ENCODE assay signal across 7 mouse cellular contexts in the genomic region with DNA sequence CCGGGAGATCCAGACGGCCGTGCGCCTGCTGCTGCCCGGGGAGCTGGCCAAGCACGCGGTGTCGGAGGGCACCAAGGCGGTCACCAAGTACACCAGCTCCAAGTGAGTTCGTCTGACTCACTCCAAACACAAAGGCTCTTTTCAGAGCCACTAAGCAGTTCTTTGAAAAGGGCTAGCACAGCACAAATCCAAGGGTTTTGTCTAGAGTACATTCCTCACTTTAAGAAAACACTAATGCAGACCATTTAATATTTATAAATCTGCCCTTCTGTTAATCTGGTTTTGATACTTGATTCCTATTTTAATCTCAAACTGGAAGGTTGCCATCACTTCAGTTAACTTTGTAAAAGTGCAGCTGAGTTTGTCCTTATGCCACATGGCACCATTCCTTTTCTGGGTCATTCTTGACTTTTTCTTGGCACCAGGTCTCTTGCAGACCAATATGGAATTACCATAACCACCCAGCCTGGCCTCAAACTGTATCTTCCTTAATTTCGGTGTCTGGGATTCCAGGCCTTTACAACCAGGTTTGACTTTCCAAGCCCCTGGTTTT. TPM values are rescaled to one million over a fixed set of nuclear protein-coding genes. Genes with fewer than 3 reads are reported as not detected.
DNase-seq lines count a peak whose midpoint lies in the region; ATAC-seq and TF ChIP-seq lines count a peak whose summit lies in the region.

No protein-coding gene starts in this region.

- TF ChIP-seq CTCF in thymus, adult 2 months (IDR thresholded peaks at IDR 0.05; ENCODE audit: borderline replicate concordance, control insufficient read depth, extremely low read depth, insufficient read depth, low read length, poor library complexity): no peak
- TF ChIP-seq CTCF in intestine, postnatal 0 days (IDR thresholded peaks at IDR 0.05; ENCODE audit: low read depth): no peak

- H3K4me2 ChIP-seq in embryonic facial prominence, embryonic 11.5 days (ENCODE audit: low read depth, low read length): peak overlapping the region; percentile 42
- peak overlapping the region; percentile 68 for H3K4me2 ChIP-seq in intestine, postnatal 0 days (replicated peaks; ENCODE audit: low read depth)
- H3K4me2 ChIP-seq in neural tube, embryonic 14.5 days (ENCODE audit: low read depth, low read length): peak overlapping the region; percentile 54

- H3K9ac ChIP-seq in embryonic facial prominence, embryonic 11.5 days (replicated peaks; ENCODE audit: low read length): peak overlapping the region; percentile 63
- no peak overlapping the region for H3K9ac ChIP-seq in intestine, postnatal 0 days (ENCODE audit: low read depth, low read length)
- peak overlapping the region; percentile 41; the same call in 1 of the 2 replicates for H3K9ac ChIP-seq in neural tube, embryonic 14.5 days (replicated peaks; ENCODE audit: low read depth, low read length)

- peaks cover 5% of the 10 kb centered on the region for H3K4me1 ChIP-seq in thymus, adult 2 months (replicated peaks; ENCODE audit: control insufficient read depth, insufficient read depth, low read length)
- H3K4me1 ChIP-seq in embryonic facial prominence, embryonic 11.5 days (ENCODE audit: control insufficient read depth, insufficient read depth, low read length): no peaks in the 10 kb centered on the region
- H3K4me1 ChIP-seq in intestine, postnatal 0 days (replicated peaks; ENCODE audit: control insufficient read depth, insufficient read depth, low read length): 0 out of 2 replicates have a peak, but pooled peaks cover 4% of the 10 kb centered on the region
- peaks cover 17% of the 10 kb centered on the region for H3K4me1 ChIP-seq in neural tube, embryonic 14.5 days (ENCODE audit: control insufficient read depth, insufficient read depth, low read length)

- TF ChIP-seq POLR2A in thymus, adult 2 months (IDR thresholded peaks at IDR 0.05; ENCODE audit: control insufficient read depth, extremely low read depth, insufficient read depth, low read length, poor library complexity): peak; percentile 5; the same call in 1 of the 2 replicates

- no peaks in the 10 kb centered on the region for H3K36me3 ChIP-seq in thymus, adult 2 months (ENCODE audit: control insufficient read depth, insufficient read depth, low read length)
- no peaks in the 10 kb centered on the region for H3K36me3 ChIP-seq in embryonic facial prominence, embryonic 11.5 days (replicated peaks; ENCODE audit: control insufficient read depth, insufficient read depth, low read depth, low read length)
- no peaks in the 10 kb centered on the region for H3K36me3 ChIP-seq in intestine, postnatal 0 days (ENCODE audit: control insufficient read depth, insufficient read depth)
- H3K36me3 ChIP-seq in neural tube, embryonic 14.5 days (ENCODE audit: control insufficient read depth, insufficient read depth, low read length): no peaks in the 10 kb centered on the region

- 7% methylated on average over 11 of the region's 11 CpGs for WGBS in thymus, adult 2 months
- 3% methylated on average over 11 of the region's 11 CpGs for WGBS in embryonic facial prominence, embryonic 11.5 days
- 7% methylated on average over 10 of the region's 11 CpGs for WGBS in intestine, postnatal 0 days
- WGBS in neural tube, embryonic 14.5 days: 2% methylated on average over 9 of the region's 11 CpGs

- peak overlapping the region; percentile 63 for H3K27ac ChIP-seq in thymus, adult 2 months (ENCODE audit: control insufficient read depth, insufficient read depth, low read length)
- H3K27ac ChIP-seq in embryonic facial prominence, embryonic 11.5 days (replicated peaks; ENCODE audit: low read depth, low read length): peak overlapping the region; percentile 86
- H3K27ac ChIP-seq in intestine, postnatal 0 days (ENCODE audit: low read depth, low read length): no peak overlapping the region
- peak overlapping the region; percentile 73; the same call in 1 of the 2 replicates for H3K27ac ChIP-seq in neural tube, embryonic 14.5 days (ENCODE audit: low read depth, low read length)

- no peak for DNase-seq in thymus, adult 2 months
- DNase-seq in thymus, postnatal 25 days: no peak
- peak; percentile 70 for DNase-seq in embryonic facial prominence, embryonic 11.5 days (ENCODE audit: low spot score)
- DNase-seq in left cerebral cortex, postnatal 25 days (ENCODE audit: low spot score in 2 of 2): no peak
- DNase-seq in urinary bladder, postnatal 36 days (ENCODE audit: low spot score in 2 of 2): no peak

- intact Hi-C loops in left cerebral cortex, postnatal 25 days (cut with DNase I): no loop called here

- ATAC-seq in embryonic facial prominence, embryonic 11.5 days (replicated peaks; ENCODE audit: insufficient number of reproducible peaks, low FRiP score, low TSS enrichment, low read depth): peak; percentile 5; the same call in 1 of the 2 replicates
- peak; percentile 14; the same call in 1 of the 2 replicates for ATAC-seq in intestine, postnatal 0 days
- peak; percentile 29 for ATAC-seq in neural tube, embryonic 14.5 days (ENCODE audit: low read depth)

- H3K9me3 ChIP-seq in embryonic facial prominence, embryonic 11.5 days (replicated peaks; ENCODE audit: control insufficient read depth, low read length): no peaks in the 10 kb centered on the region
- no peaks in the 10 kb centered on the region for H3K9me3 ChIP-seq in intestine, postnatal 0 days (ENCODE audit: control insufficient read depth)
- no peaks in the 10 kb centered on the region for H3K9me3 ChIP-seq in neural tube, embryonic 14.5 days (ENCODE audit: control insufficient read depth, low read length)

- peak overlapping the region; percentile 52 for H3K4me3 ChIP-seq in thymus, adult 2 months (ENCODE audit: control insufficient read depth, insufficient read depth, low read length)
- peak overlapping the region; percentile 33 for H3K4me3 ChIP-seq in embryonic facial prominence, embryonic 11.5 days (ENCODE audit: low read depth, low read length)
- peak overlapping the region; percentile 36 for H3K4me3 ChIP-seq in intestine, postnatal 0 days (ENCODE audit: low read depth, low read length)
- H3K4me3 ChIP-seq in neural tube, embryonic 14.5 days (ENCODE audit: low read depth, low read length): peak overlapping the region; percentile 37

- H3K27me3 ChIP-seq in thymus, adult 2 months (ENCODE audit: control insufficient read depth, insufficient read depth, low read length): no peaks in the 10 kb centered on the region
- H3K27me3 ChIP-seq in embryonic facial prominence, embryonic 11.5 days (ENCODE audit: control insufficient read depth, insufficient read depth, low read length): no peaks in the 10 kb centered on the region
- no peaks in the 10 kb centered on the region for H3K27me3 ChIP-seq in intestine, postnatal 0 days (replicated peaks; ENCODE audit: control insufficient read depth, insufficient read depth, low read length)
- no peaks in the 10 kb centered on the region for H3K27me3 ChIP-seq in neural tube, embryonic 14.5 days (ENCODE audit: control insufficient read depth, insufficient read depth, low read length)

RNA-seq across cellular contexts. Expression of gene Hist1h2bm, which starts 0.6 kb away (rescaled TPM):
- 76.1 and 110 TPM in 2 replicates for polyA plus RNA-seq in thymus, adult 2 months (2012; rRNA removed)
- polyA plus RNA-seq in embryonic facial prominence, embryonic 11.5 days (2014; fragmentation: Nextera tagmentation; extraction: Ambion mirVana): 6.3 and 6.4 TPM in 2 replicates
- 0.51 and 0.76 TPM in 2 replicates for polyA plus RNA-seq in intestine, postnatal 0 days (2015; fragmentation: Nextera tagmentation; extraction: Ambion mirVana)
- 0.82 TPM in 1 of 2 replicates, not detected in the other for polyA plus RNA-seq in neural tube, embryonic 14.5 days (2014; fragmentation: Nextera tagmentation; extraction: Ambion mirVana)
- total RNA-seq in left cerebral cortex, postnatal 25 days (2021): 1 to 10 TPM; 3.8 to 4.5 TPM

RNA-seq across cellular contexts. Expression of gene Hist1h3h, which starts 5.0 kb away (rescaled TPM):
- polyA plus RNA-seq in thymus, adult 2 months (2012; rRNA removed): 670 and 733 TPM in 2 replicates
- 9.7 and 14.7 TPM in 2 replicates for polyA plus RNA-seq in embryonic facial prominence, embryonic 11.5 days (2014; fragmentation: Nextera tagmentation; extraction: Ambion mirVana)
- 2.4 and 2.9 TPM in 2 replicates for polyA plus RNA-seq in intestine, postnatal 0 days (2015; fragmentation: Nextera tagmentation; extraction: Ambion mirVana)
- 0.79 and 2.4 TPM in 2 replicates for polyA plus RNA-seq in neural tube, embryonic 14.5 days (2014; fragmentation: Nextera tagmentation; extraction: Ambion mirVana)
- total RNA-seq in left cerebral cortex, postnatal 25 days (2021): 10 to 100 TPM; 58.0 to 64.8 TPM

RNA-seq across cellular contexts. Expression of gene Hist1h2ai, which starts 6.2 kb away (rescaled TPM):
- 227 and 343 TPM in 2 replicates for polyA plus RNA-seq in thymus, adult 2 months (2012; rRNA removed)
- 26.6 and 30.4 TPM in 2 replicates for polyA plus RNA-seq in embryonic facial prominence, embryonic 11.5 days (2014; fragmentation: Nextera tagmentation; extraction: Ambion mirVana)
- 6.1 and 12.0 TPM in 2 replicates for polyA plus RNA-seq in intestine, postnatal 0 days (2015; fragmentation: Nextera tagmentation; extraction: Ambion mirVana)
- 7.0 and 9.4 TPM in 2 replicates for polyA plus RNA-seq in neural tube, embryonic 14.5 days (2014; fragmentation: Nextera tagmentation; extraction: Ambion mirVana)
- 10 to 100 TPM; 19.5 to 32.4 TPM for total RNA-seq in left cerebral cortex, postnatal 25 days (2021)

RNA-seq across cellular contexts. Expression of gene Hist1h2bl, which starts 6.5 kb away (rescaled TPM):
- polyA plus RNA-seq in thymus, adult 2 months (2012; rRNA removed): 118 and 183 TPM in 2 replicates
- polyA plus RNA-seq in embryonic facial prominence, embryonic 11.5 days (2014; fragmentation: Nextera tagmentation; extraction: Ambion mirVana): 4.6 TPM in 2 replicates
- 1.9 TPM in 1 of 2 replicates, not detected in the other for polyA plus RNA-seq in intestine, postnatal 0 days (2015; fragmentation: Nextera tagmentation; extraction: Ambion mirVana)
- polyA plus RNA-seq in neural tube, embryonic 14.5 days (2014; fragmentation: Nextera tagmentation; extraction: Ambion mirVana): 1.5 TPM in 1 of 2 replicates, not detected in the other
- 10 to 100 TPM; 31.3 to 46.4 TPM for total RNA-seq in left cerebral cortex, postnatal 25 days (2021)

RNA-seq across cellular contexts. Expression of gene Hist1h4j, which starts 12.4 kb away (rescaled TPM):
- 60.3 and 64.6 TPM in 2 replicates for polyA plus RNA-seq in thymus, adult 2 months (2012; rRNA removed)
- polyA plus RNA-seq in embryonic facial prominence, embryonic 11.5 days (2014; fragmentation: Nextera tagmentation; extraction: Ambion mirVana): 1.4 and 2.7 TPM in 2 replicates
- polyA plus RNA-seq in intestine, postnatal 0 days (2015; fragmentation: Nextera tagmentation; extraction: Ambion mirVana): 0.40 and 0.42 TPM in 2 replicates
- polyA plus RNA-seq in neural tube, embryonic 14.5 days (2014; fragmentation: Nextera tagmentation; extraction: Ambion mirVana): 0.37 and 0.75 TPM in 2 replicates
- total RNA-seq in left cerebral cortex, postnatal 25 days (2021): 10 to 100 TPM; 18.4 to 22.2 TPM

Comparison
In these comparisons a context has a peak if more than half of its experiments do, and no peak if none do; other contexts are left out.
1. RNA of gene Hist1h2bm, which starts 0.6 kb away (polyA plus RNA-seq): 76.1 to 110 TPM in thymus, adult 2 months; 6.3 to 6.4 TPM in embryonic facial prominence, embryonic 11.5 days, 0.82 TPM in neural tube, embryonic 14.5 days and 0.51 to 0.76 TPM in intestine, postnatal 0 days; every median in the first group is over 10 times any median in the second.
2. RNA of gene Hist1h3h, which starts 5.0 kb away (polyA plus RNA-seq): 670 to 733 TPM in thymus, adult 2 months; 9.7 to 14.7 TPM in embryonic facial prominence, embryonic 11.5 days, 2.4 to 2.9 TPM in intestine, postnatal 0 days and 0.79 to 2.4 TPM in neural tube, embryonic 14.5 days; every median in the first group is over 10 times any median in the second.
3. Peak in every context shown above with its lines, with median percentiles within 50 percentile points of each other: H3K4me3 ChIP-seq, ATAC-seq and H3K4me2 ChIP-seq.